Mouse (Mus musculus) ES-E14 (cell line): ENCODE data around the gene Shisa7.

Experiments used
- CHD2 ChIP-seq: IDR thresholded peaks from 2 replicates; pipeline ENCODE4 v1.6.1; 2014; ENCODE audit warnings: mild to moderate bottlenecking, low read depth, low read length, inconsistent platforms
- HCFC1 ChIP-seq: IDR thresholded peaks from 2 replicates; pipeline ENCODE4 v1.6.1; 2012; ENCODE audit warnings: low read length, inconsistent platforms, borderline replicate concordance; ENCODE audit not compliant: insufficient read depth
- MAFK ChIP-seq: IDR thresholded peaks from 2 replicates; pipeline ENCODE4 v1.6.1; 2014; ENCODE audit warnings: mild to moderate bottlenecking, low read depth, low read length, inconsistent platforms; ENCODE audit not compliant: insufficient read depth
- ZC3H11A ChIP-seq: IDR thresholded peaks from 2 replicates; pipeline ENCODE4 v1.6.1; 2012; ENCODE audit warnings: low read depth, mild to moderate bottlenecking, inconsistent platforms, low read length, borderline replicate concordance
- ZNF384 ChIP-seq: IDR thresholded peaks from 2 replicates; pipeline ENCODE4 v1.6.1; 2012; ENCODE audit warnings: low read depth, low read length, inconsistent platforms

- TF ChIP-seq HCFC1 (no peak), ZNF384 (no peak), ZC3H11A (no peak), CHD2 (no peak), MAFK (no peak)
These were observed 64.6 kb downstream of the Shisa7 start for GRCm38 (mm10) chr7:4779921-4780320.
